Mouse (Mus musculus) ovary, postnatal 36 days (tissue): ENCODE data around the gene Pts.
A peak's percentile ranks its signal among the peaks of the same experiment; 100 is the strongest.

Source experiments
- DNase-seq: peaks from one replicate; pipeline ENCODE4 v3.0.0; 2022; ENCODE audit warnings: low spot score, mixed read lengths

The Pts gene

DNA sequence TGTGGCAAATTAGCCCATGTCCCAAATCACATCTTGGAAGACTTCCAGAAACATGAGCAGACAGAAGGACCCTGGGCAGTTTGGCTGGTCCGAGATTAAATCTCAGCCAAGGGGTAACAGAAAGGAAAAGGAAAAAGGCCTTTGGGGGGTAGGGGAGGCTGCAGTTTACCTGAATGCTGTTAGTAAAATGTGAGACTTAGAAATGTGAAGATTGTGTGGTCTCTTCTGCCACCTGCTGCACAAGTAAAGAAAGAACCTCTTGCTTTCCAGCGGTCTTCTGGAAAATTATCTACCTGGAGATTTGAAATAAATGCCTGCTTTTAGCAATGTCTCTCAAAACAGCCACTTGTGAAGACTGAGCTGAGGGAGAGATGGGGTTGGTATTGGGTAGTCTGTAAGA is 2.4 kb upstream of the Pts start:
- DNase-seq, result no peak

DNA sequence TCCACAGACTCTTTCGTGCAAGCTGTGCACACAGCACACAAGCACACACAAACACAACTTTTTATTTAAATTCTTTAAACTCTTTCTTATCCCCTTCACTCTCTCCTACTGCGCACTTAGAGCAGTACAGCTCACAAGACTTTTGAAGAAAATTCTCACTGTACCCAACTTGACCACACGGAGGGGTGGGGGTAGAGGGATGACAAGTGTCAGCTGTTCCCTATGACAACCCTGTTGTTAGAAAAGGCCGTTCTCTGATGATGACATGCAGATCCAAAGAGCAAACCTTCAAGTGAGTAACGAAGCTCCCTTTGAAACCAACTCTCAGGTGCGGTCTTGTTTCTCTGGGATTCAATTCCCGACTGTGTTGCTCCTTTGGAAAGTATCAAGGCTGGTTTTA is 664 bp downstream of the Pts start:
- DNase-seq, result no peak

DNA sequence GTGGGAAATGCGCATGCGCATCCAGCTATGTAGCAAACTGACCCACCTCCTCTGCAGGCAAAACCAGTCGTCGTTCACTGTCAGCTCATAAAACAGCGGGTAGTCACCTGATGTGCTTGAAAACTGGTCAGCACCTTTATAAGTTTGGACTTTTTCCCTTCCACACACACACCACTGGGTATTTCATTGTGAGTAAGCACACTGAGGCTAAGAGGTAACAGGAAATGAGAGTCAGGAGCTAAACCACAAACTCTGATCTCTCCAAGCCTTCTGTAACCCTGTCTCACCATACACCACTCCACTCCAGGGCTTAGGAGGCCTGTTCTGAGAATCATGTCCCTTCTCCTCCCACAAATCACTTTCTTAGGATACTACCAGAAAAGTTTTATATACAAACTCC is 2.9 kb downstream of the Pts start:
- no peak for DNase-seq

DNA sequence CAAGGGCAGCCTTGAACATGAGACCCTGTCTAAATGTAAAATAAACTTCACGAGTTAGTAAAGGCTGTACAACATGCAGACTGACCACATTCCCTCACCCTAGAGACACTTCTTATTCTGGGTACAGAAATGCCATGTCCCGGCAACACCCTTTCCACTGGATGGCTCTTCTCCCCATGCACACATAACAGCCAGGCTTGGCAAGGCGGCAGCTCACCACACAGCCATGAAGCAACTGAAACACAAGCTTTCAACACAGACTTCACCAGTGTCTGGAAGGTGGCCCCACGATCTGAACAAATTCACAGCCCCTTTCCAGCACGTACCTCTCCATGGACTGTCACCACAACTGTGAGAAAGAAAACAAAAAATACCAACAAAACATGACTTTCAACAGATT is 3.6 kb downstream of the Pts start:
- no peak for DNase-seq

DNA sequence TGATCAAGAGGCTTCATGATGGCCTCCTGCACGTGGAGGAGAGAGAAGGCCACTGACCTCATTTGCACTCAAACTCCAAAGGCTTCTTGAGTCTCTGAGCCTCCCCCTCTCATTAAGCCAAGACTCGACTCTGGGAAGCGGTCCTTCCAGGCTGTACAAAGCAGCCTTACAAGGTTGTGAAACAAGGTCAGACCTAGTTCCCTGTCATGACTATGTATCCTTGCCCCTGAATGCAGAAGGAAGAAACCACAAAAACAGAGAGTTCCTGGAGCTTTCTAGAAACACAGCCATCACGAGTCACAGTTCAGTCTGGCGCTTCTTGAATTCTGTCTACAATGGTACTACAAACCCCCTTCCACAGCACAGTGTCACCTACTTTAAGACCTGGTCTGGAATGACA is 6.0 kb downstream of the Pts start:
- no peak for DNase-seq

DNA sequence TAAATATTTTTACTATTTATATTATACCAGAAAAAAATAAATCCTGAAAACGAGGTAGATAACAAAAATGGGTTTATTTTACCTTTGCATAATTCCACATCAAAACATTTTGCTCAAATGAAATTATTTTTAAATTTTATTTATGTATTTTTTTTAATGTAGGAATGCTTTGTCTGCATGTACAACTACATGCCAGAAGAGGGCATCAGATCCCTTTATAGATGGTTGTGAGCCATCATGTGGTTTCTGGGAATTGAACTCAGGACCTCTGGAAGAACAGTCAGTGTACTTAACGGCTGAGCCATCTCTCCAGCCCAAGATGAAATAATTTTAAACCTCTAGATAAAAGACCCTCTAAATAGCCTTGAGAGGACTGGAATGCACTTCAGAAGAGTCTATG is 7.0 kb downstream of the Pts start:
- no peak for DNase-seq

DNA sequence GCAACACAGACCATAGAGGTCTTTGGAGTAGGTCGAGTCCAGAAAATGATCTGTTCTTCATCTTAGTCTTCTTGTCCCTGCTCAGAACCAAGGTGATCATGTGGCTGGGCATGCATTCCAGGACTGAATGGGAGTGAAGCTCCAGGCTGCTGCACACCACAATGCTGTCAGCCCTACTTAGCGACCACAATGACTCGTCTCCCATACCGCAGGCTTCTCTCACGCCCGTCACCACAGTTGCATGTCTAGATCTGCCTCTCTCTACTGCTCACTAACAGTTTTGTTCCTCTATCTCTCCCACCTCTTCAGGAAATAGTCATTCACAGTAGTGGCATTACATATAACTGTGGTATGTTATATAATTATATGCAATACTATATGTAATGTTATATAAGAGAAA is 7.8 kb downstream of the Pts start:
- no peak for DNase-seq

DNA sequence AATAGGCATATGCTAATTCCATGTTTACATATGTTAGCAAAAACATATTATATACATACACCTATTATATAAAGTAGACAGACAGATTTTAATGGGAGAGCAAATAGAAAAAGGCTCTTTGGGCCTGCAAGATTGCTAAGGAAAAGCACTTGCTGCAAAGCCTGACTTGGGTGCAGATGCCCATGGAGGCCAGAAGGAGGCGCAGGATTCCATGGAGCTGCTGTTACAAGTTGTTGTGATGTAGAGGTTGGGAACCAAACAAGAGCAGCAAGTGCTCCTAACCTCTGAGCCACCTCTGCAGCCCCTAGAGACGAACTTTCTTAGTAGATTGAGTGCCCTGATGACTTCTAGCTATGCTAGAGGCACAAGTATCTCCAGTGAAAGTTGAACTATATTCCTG is 9.7 kb downstream of the Pts start:
- no peak for DNase-seq

DNA sequence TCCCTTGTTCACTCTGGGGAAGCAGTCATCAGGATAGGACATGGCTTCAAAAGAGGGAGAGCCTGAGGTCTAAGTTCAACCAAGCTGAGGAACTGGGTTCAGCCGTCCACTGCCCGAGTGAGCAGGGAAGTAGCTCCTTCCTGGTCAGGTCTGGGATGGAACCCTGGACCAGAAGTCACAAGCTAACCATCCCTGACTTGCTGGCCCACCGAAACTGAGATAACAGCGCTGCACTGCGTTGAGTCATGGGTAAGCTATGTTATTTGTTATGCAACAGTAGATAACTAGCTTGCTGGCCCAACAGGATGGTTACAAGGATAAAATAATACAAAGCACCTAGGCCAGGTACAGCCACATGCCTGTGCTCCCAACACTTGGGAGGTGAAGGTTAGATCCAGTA is 13.1 kb downstream of the Pts start:
- no peak for DNase-seq

DNA sequence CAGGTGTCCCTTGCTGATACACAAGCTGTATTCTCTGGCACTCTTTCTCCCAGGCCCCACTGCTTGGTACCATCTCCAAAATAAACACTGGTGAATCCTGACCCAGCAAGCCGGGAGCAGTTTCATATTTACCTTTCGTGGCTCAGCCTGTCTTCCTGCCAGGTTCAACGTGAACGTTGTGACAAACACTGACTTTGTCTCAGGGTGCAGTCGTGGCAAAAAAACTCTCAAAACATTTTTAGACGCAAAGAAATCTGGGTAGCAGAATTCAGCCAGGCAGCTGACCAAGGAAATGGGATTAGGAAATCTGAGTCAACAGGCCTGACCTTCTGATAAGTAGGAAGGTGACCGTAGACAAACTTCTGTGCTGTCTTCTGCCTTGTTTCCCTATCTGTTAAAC is 21.0 kb downstream of the Pts start:
- DNase-seq, result no peak

DNA sequence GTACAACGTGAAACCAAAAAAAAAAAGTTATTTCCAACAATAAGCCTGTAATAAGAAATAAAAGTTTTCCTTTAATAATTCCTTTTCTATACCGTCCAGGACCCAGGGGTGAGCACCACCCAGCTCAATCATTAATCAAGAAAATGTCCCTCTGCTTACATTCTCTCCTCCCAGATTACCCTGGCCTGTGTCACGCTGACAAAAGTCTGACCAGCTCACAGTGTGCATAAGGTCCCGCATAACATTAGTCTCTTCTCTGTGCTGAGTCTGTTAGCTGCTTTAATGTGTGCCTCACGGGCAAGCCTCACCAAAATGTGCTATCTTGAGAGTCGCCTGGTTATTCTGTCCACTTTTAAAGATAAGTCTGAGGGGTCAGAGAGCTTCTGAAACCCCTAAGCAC is 23.1 kb downstream of the Pts start:
- no peak for DNase-seq

DNA sequence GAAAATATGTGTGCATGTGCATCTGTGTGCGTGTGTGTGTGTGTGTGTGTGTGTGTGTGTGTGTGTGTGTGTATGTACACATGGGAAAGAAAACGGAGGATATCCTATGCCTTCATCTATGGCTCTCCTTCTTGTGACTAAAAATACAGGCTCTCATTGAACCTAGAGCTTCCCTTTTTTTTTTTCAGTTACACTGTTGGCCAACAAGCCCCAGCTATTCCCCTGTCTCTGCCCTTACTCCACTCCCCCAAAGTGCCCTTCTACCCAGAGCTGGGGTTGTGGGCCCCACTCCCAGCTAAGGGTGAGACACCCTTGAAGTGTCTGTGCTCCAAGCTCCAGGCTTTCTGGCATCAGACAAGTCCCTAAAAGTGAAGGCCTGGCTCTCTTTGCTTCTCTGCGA is 25.6 kb downstream of the Pts start:
- no peak for DNase-seq

DNA sequence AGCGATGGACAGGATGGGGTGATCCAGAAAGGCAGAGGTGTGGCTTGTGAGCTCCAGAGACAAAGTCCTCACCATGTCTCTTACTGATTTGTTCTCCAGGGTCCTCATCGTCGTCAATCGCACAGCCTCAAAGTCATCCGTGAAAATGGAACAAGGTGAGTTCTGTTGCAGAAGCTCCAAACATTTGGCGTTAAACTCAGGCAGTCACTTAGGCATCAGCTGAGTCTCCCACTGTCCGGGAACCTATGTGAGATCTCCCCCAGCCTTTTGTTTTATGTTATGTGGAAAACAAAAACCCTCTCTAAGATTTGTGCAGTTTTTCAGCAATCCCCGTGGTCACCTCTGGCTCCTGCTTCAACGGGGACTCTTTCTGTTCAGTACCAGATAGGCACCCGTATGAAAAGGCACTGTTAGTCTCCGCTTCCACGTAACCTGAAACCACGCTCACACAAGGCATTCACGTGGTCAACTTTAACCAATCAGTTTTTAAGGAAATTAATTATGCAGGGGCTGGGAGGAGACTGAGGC is 27.5 kb downstream of the Pts start:
- DNase-seq, result no peak

DNA sequence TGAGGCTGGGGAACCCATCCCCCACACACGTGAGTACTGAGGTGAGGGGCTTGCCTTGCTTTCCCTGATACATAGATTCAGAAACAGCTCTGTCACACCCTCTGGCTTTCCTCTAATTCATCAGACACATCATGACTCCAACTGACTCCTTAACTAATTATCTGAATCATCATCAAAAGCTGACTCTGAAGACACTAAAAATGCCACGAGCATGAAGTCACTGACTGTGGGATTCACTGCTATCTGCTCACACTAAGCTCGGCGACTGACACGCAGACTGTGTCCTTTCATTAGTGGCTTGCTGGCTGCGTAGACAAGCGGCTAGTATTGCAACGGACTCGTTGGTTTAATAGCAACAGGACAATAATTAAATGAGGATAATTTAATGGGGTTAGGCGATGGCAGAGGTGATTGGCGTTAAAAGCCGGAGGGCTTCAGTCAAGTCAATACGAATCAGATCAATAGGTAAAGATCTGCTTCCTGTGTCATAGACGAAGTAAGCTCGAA is 28.0 kb downstream of the Pts start:
- no peak for DNase-seq

DNA sequence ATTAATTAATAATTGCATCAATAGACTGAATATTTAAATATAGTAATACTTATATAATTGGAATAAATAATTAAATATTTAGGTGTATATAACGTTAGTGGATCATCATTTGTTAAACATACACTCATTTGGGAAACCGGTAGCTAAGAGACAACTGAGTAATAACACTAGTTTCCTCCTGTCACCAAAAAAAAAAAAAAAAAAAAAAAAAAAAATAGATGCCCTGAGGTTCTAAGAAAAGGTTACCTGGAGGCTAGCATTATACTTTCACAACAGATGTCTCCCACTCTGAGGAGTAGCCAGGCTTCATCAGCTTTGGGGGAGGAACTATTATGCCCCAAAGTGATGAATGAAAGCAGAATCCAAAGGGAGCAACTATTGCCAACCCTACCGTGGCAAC is 28.7 kb downstream of the Pts start:
- DNase-seq, result no peak

DNA sequence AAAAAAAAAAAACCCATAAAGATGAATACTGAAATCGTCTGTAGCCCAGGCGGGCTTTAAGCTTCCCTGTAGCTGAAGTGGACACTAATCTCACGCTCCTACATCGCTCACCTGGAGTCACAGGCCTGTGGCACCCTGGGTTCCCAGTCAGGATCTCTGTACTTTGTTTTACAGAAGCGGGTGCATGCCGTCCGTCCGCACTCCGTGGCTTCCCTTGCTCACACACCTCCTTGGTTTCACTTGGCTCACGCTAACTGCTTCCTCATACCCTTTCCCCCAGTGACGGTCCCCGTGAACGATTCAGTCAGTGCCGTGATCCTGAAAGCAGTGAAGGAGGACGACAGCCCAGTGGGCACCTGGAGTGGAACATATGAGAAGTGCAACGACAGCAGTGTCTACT is 29.7 kb downstream of the Pts start:
- no peak for DNase-seq

DNA sequence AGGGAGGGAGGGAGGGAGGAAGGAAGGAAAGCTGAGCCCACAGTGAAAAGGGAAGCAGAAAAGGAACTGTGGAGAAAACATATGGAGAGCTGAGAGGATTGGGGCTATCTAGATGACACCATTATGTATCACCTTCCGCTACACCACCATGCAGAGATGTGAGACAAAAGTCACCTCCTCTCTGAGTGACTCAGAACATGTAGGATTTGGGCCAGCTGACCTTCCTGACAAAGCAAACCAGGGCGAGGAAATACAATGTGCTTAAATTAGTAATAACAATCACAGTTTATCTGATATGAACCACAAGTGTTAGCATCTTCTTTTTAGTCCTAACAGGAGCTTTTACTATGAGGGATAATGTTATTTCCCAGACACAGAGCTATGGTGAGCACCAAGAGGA is 31.0 kb downstream of the Pts start:
- no peak for DNase-seq

DNA sequence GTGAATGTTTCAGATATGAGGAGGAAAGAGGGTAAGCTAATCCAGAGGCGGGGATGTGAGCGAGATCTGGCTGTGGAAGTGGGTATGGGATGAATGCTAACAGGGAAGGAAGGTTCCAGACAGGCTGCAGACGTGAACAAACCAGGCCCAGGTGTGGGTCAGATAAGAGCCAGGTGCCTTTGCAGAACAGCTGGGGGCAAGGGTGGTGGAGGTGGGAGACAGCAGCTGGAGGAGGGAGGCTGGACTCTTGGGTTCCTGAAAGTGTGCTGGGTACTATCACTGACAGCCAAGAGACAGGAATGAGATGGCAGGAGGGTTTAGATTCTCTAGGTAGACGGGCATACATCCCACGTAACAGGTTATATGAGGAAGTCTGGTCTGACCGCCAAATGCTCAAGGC is 31.4 kb downstream of the Pts start:
- no peak for DNase-seq

DNA sequence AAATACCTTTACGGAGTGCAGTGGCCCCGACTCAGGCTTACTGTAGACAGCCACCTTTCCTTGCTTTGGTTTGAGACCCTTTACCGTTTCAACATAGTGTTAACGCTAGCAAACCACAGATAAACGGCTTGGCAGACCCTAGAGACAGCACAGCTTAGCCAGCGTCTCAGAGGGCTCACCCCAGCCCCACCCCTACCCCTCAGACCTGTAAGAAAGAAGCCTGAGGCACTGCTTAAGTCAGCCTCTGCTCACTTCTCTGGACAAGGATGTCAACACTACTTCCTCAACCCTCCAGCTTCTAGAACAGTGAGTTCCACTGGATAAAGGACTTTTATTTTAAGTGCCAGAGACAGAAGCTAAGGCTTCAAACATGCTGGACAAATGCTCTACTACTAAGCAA is 32.0 kb downstream of the Pts start:
- no peak for DNase-seq

DNA sequence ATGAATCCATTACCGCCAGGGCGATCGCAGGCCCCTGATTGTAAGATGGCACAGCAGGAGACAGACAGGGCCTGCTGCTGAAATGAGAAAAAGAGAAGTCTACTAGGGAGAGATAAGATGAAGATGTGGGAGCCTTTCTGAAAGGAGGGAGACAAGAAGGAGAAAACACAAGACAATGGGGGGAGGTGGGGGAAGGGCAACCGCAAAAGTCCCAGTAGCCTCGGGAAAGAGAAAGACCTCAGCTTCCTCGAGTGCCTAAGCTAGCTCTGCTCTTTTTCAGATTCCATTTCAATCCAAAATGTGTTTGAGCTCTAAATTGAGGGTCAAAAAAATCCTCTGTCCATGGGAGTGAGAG is 32.4 kb downstream of the Pts start:
- DNase-seq, result no peak

DNA sequence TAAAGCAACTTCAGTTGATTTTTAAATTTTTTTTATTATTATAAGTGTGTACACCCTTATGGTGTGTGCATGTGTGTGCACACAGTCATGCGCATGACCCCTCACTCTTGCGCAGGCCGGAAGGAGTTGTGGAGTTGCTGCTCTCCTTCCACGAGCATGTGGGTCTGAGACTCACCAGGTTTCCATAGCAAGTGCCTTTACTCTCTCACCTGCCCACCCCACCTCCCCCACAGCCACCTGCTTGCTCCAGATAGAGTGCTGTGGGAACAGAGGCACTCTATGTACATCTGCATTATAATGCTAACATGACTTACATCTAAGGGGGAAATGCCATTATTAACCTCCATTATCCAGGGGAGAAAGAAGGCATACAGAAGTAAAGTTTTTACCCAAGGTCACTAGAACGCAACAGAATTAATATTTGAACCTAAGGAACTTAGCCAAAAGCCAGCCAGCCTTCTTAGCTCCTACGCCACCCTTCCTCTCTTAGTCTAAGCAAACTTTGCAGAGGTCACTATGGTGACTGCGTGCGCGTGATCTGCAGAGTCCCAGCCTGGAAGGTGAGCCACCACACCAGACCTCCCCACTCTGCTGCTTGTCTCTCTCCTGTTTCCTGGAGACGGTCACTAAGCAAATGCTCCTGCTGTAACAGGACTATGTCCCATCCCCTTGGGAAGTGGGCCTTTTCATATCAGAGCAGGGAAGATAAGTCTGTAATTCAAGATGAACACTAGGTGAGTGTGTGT is 32.9 kb downstream of the Pts start:
- peak; percentile 36 for DNase-seq

DNA sequence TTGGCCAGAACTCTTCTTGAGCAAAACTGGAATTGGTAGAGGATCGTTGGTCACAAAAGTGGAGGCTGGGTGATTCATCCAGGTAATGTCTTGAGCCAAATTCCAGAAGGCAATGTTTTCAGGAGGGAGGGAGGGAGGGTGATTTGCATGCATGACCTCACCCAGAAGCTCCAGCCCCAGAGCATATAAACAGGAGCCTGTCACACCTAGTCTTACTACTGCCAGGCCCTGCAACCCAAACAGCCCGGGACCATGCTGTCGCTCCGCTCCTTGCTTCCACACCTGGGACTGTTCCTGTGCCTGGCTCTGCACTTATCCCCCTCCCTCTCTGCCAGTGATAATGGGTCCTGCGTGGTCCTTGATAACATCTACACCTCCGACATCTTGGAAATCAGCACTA is 34.2 kb downstream of the Pts start, which contains the start of gene Plet1:
Plet1 (plus strand) TSS at position 215 of the 400 bp plus-strand sequence.
- DNase-seq, result peak; percentile 38

DNA sequence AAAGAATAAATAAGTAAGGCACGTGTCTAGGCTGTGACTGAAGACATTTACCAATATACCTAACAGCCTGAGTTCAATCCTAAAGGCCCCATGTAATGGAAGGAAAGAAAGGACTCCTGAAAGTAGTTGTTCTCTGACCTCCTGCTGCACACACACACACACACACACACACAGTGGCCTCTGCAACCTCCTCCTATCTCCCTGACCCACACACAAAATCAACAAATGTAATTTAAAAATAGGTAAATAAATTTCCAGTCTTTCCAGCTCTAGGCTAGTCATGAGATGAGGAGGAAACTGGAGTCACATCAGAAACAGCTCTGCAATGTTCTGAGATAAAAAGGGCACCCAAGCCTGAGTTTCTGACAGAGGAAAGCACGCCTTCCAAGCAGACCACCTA is 34.7 kb downstream of the Pts start:
- no peak for DNase-seq

DNA sequence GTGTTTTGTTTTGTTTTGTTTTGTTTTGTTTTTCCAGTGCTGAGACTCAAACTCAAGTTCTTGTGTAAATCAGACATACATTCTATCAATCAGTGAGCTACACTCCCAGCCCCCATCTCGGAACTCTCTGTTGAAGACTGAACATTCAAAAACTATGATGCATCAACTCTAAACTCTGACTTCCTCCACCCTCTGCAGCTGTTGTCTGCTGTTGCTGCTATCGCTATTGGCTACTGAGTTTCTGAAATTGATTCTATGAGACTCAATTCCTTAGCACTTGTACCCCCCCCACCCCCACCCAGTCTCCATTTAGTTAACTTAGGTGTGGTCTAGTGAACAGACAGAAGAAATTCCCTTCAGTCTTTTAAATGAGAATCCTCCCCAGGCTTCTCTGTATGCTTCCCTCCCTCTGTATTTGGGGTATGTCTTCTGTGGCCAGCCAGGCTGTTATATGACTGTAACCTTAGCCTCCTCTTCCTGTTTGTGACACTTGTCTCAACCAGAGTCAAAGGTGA is 36.9 kb downstream of the Pts start:
- no peak for DNase-seq
